Comparison of ENCODE assay signal across 8 mouse cellular contexts in genomic region chr11:101841998-101842772, GRCm38 (mm10). TPM values are rescaled to one million over a fixed set of nuclear protein-coding genes. Genes with fewer than 3 reads are reported as not detected.
DNase-seq lines count a peak whose midpoint lies in the region; ATAC-seq lines count a peak whose summit lies in the region.

No protein-coding gene starts in this region.

- H3K27ac ChIP-seq in hindbrain, embryonic 16.5 days (ENCODE audit: low read depth, low read length), result peak overlapping the region; percentile 37; the same call in 1 of the 2 replicates
- no peak overlapping the region for H3K27ac ChIP-seq in hindbrain, embryonic 11.5 days (ENCODE audit: low read depth, low read length)
- peak overlapping the region; percentile 73 for H3K27ac ChIP-seq in intestine, embryonic 15.5 days
- no peak overlapping the region for H3K27ac ChIP-seq in midbrain, embryonic 10.5 days (replicated peaks)

- no peaks in the 10 kb centered on the region for H3K9me3 ChIP-seq in hindbrain, embryonic 16.5 days (ENCODE audit: control insufficient read depth, low read length)
- no peaks in the 10 kb centered on the region for H3K9me3 ChIP-seq in hindbrain, embryonic 11.5 days (ENCODE audit: control insufficient read depth, low read length)
- H3K9me3 ChIP-seq in intestine, embryonic 15.5 days, result no peaks in the 10 kb centered on the region
- H3K9me3 ChIP-seq in midbrain, embryonic 10.5 days (replicated peaks), result peaks cover 9% of the 10 kb centered on the region; the same call in 1 of the 2 replicates

- no peak overlapping the region for H3K4me3 ChIP-seq in hindbrain, embryonic 16.5 days (ENCODE audit: low read length)
- H3K4me3 ChIP-seq in hindbrain, embryonic 11.5 days (ENCODE audit: low read depth, low read length), result no peak overlapping the region
- H3K4me3 ChIP-seq in intestine, embryonic 15.5 days (replicated peaks), result no peak overlapping the region
- no peak overlapping the region for H3K4me3 ChIP-seq in midbrain, embryonic 10.5 days

- H3K4me2 ChIP-seq in hindbrain, embryonic 16.5 days (ENCODE audit: low read length), result no peak overlapping the region
- no peak overlapping the region for H3K4me2 ChIP-seq in hindbrain, embryonic 11.5 days (replicated peaks; ENCODE audit: low read depth, low read length)
- no peak overlapping the region for H3K4me2 ChIP-seq in intestine, embryonic 15.5 days (replicated peaks)

- DNase-seq in hindbrain, embryonic 11.5 days (ENCODE audit: low spot score), result no peak
- DNase-seq in cerebellum, adult 18-20 months, result peak; percentile 69 to 77
- DNase-seq in lung, postnatal 36 days, result peak; percentile 21
- DNase-seq in urinary bladder, adult 18-20 months (ENCODE audit: low spot score in 2 of 2), result no peak
- no peak for DNase-seq in midbrain, embryonic 10.5 days (ENCODE audit: low spot score)
- no peak for DNase-seq in gastrocnemius, postnatal 4 days (ENCODE audit: low spot score in 2 of 2)

- H3K9ac ChIP-seq in hindbrain, embryonic 16.5 days (ENCODE audit: low read depth, low read length), result no peak overlapping the region
- H3K9ac ChIP-seq in hindbrain, embryonic 11.5 days (ENCODE audit: low read depth, low read length), result no peak overlapping the region
- H3K9ac ChIP-seq in intestine, embryonic 15.5 days, result no peak overlapping the region

- WGBS in hindbrain, embryonic 16.5 days, result 81% methylated on average over 15 of the region's 15 CpGs
- 90% methylated on average over 15 of the region's 15 CpGs for WGBS in hindbrain, embryonic 11.5 days
- WGBS in intestine, embryonic 15.5 days, result 67% methylated on average over 15 of the region's 15 CpGs
- 88% methylated on average over 15 of the region's 15 CpGs for WGBS in midbrain, embryonic 10.5 days

- peak; percentile 79 for ATAC-seq in hindbrain, embryonic 16.5 days
- ATAC-seq in hindbrain, embryonic 11.5 days (ENCODE audit: low FRiP score), result no peak
- no peak for ATAC-seq in intestine, embryonic 15.5 days

- no peaks in the 10 kb centered on the region for H3K36me3 ChIP-seq in hindbrain, embryonic 16.5 days (ENCODE audit: control insufficient read depth, insufficient read depth, low read length)
- H3K36me3 ChIP-seq in hindbrain, embryonic 11.5 days (ENCODE audit: control insufficient read depth, insufficient read depth, low read length), result no peaks in the 10 kb centered on the region
- no peaks in the 10 kb centered on the region for H3K36me3 ChIP-seq in intestine, embryonic 15.5 days
- H3K36me3 ChIP-seq in midbrain, embryonic 10.5 days, result no peaks in the 10 kb centered on the region

- H3K27me3 ChIP-seq in hindbrain, embryonic 16.5 days (replicated peaks; ENCODE audit: control insufficient read depth, insufficient read depth, low read length), result no peaks in the 10 kb centered on the region
- no peaks in the 10 kb centered on the region for H3K27me3 ChIP-seq in hindbrain, embryonic 11.5 days (ENCODE audit: control insufficient read depth, insufficient read depth, low read length)
- no peaks in the 10 kb centered on the region for H3K27me3 ChIP-seq in intestine, embryonic 15.5 days (replicated peaks)
- no peaks in the 10 kb centered on the region for H3K27me3 ChIP-seq in midbrain, embryonic 10.5 days (ENCODE audit: low read depth, poor library complexity, severe bottlenecking)

- no peaks in the 10 kb centered on the region for H3K4me1 ChIP-seq in hindbrain, embryonic 16.5 days (ENCODE audit: control insufficient read depth, insufficient read depth, low read depth, low read length)
- H3K4me1 ChIP-seq in hindbrain, embryonic 11.5 days (replicated peaks; ENCODE audit: control insufficient read depth, insufficient read depth, low read length), result no peaks in the 10 kb centered on the region
- H3K4me1 ChIP-seq in intestine, embryonic 15.5 days (replicated peaks), result no peaks in the 10 kb centered on the region
- H3K4me1 ChIP-seq in midbrain, embryonic 10.5 days, result no peaks in the 10 kb centered on the region

RNA-seq across cellular contexts. Expression of gene Meox1, which starts 52.0 kb away (rescaled TPM):
- 0.96 and 0.99 TPM in 2 replicates for polyA plus RNA-seq in hindbrain, embryonic 16.5 days (2015; fragmentation: Nextera tagmentation; extraction: Ambion mirVana)
- polyA plus RNA-seq in hindbrain, embryonic 11.5 days (2014; fragmentation: Nextera tagmentation; extraction: Ambion mirVana), result 1.2 and 2.1 TPM in 2 replicates
- 4.4 and 4.5 TPM in 2 replicates for polyA plus RNA-seq in intestine, embryonic 15.5 days (2015; fragmentation: Nextera tagmentation; extraction: Ambion mirVana)
- 0.11 and 0.30 TPM in 2 replicates for polyA plus RNA-seq in midbrain, embryonic 10.5 days (2016; fragmentation: Nextera tagmentation; extraction: Ambion mirVana)
- total RNA-seq in gastrocnemius, postnatal 4 days (2021), result 10 to 100 TPM; 17.7 to 20.4 TPM

RNA-seq across cellular contexts. Expression of gene Etv4, which starts 57.0 kb away (rescaled TPM):
- 21.7 and 21.8 TPM in 2 replicates for polyA plus RNA-seq in hindbrain, embryonic 16.5 days (2015; fragmentation: Nextera tagmentation; extraction: Ambion mirVana)
- 4.6 and 5.7 TPM in 2 replicates for polyA plus RNA-seq in hindbrain, embryonic 11.5 days (2014; fragmentation: Nextera tagmentation; extraction: Ambion mirVana)
- 4.1 and 5.4 TPM in 2 replicates for polyA plus RNA-seq in intestine, embryonic 15.5 days (2015; fragmentation: Nextera tagmentation; extraction: Ambion mirVana)
- 9.4 and 10.5 TPM in 2 replicates for polyA plus RNA-seq in midbrain, embryonic 10.5 days (2016; fragmentation: Nextera tagmentation; extraction: Ambion mirVana)
- 10 to 100 TPM; 11.3 to 15.9 TPM for total RNA-seq in gastrocnemius, postnatal 4 days (2021)

Comparison
In these comparisons a context has a peak if more than half of its experiments do, and no peak if none do; other contexts are left out.
1. H3K27ac ChIP-seq: peak in hindbrain, embryonic 16.5 days (single experiment) and intestine, embryonic 15.5 days (single experiment); none in hindbrain, embryonic 11.5 days (single experiment) and midbrain, embryonic 10.5 days (single experiment).
2. DNase-seq: peak in cerebellum, adult 18-20 months (2 of 2) and lung, postnatal 36 days (single experiment); none in hindbrain, embryonic 11.5 days (single experiment), urinary bladder, adult 18-20 months (0 of 2), midbrain, embryonic 10.5 days (single experiment) and gastrocnemius, postnatal 4 days (0 of 2).